Mouse (Mus musculus): ENCODE data around the gene Spata3.

Spata3 gene

GRCm38 (mm10) chr1:86032273-86032987 is 15.8 kb downstream of the Spata3 start:
- peak in 1 of 2 experiments; percentile 82 for DNase-seq (ENCODE audit: low spot score in 2 of 2)

GRCm38 (mm10) chr1:86038191-86038951 is 21.8 kb downstream of the Spata3 start:
- DNase-seq (ENCODE audit: low spot score in 2 of 2) = no peak

- DNase-seq (ENCODE audit: low spot score in 2 of 2) = no peak
Measured at GRCm38 (mm10) chr1:86040131-86040530, 23.5 kb downstream of the Spata3 start.

- no peak for DNase-seq (ENCODE audit: low spot score in 2 of 2)
Measured at GRCm38 (mm10) chr1:86040817-86041216, 24.2 kb downstream of the Spata3 start.

- DNase-seq (ENCODE audit: low spot score in 2 of 2) = no peak
Measured at GRCm38 (mm10) chr1:86045056-86045455, 28.4 kb downstream of the Spata3 start.

- DNase-seq (ENCODE audit: low spot score in 2 of 2) = no peak
Measured at GRCm38 (mm10) chr1:86045848-86046805, 29.5 kb downstream of the Spata3 start, which contains the start of gene 2810459M11Rik. Gene 2810459M11Rik (plus strand): TSS chr1:86045863.

- DNase-seq (ENCODE audit: low spot score in 2 of 2) = no peak
Measured at GRCm38 (mm10) chr1:86046833-86047563, 30.4 kb downstream of the Spata3 start.

GRCm38 (mm10) chr1:86048231-86048630 is 31.6 kb downstream of the Spata3 start:
- no peak for DNase-seq (ENCODE audit: low spot score in 2 of 2)

- DNase-seq (ENCODE audit: low spot score in 2 of 2) = no peak
Measured at GRCm38 (mm10) chr1:86048744-86049143, 32.1 kb downstream of the Spata3 start.

- DNase-seq (ENCODE audit: low spot score in 2 of 2) = peak; percentile 55 to 82
Measured at GRCm38 (mm10) chr1:86053198-86053921, 36.7 kb downstream of the Spata3 start.

- DNase-seq (ENCODE audit: low spot score in 2 of 2) = no peak
Measured at GRCm38 (mm10) chr1:86054943-86055342, 38.3 kb downstream of the Spata3 start.

- no peak for DNase-seq (ENCODE audit: low spot score in 2 of 2)
Measured at GRCm38 (mm10) chr1:86056284-86056683, 39.7 kb downstream of the Spata3 start.

- DNase-seq (ENCODE audit: low spot score in 2 of 2) = peak; percentile 91 to 95
Measured at GRCm38 (mm10) chr1:86058856-86059769, 42.5 kb downstream of the Spata3 start.

GRCm38 (mm10) chr1:86062523-86062922 is 45.9 kb downstream of the Spata3 start:
- DNase-seq (ENCODE audit: low spot score in 2 of 2) = no peak

GRCm38 (mm10) chr1:86064271-86064991 is 47.8 kb downstream of the Spata3 start, which contains the start of gene Psmd1:
Gene Psmd1 (plus strand): TSS chr1:86064387.
- DNase-seq (ENCODE audit: low spot score in 2 of 2) = peak; percentile 91 to 93

GRCm38 (mm10) chr1:86076565-86076964 is 59.9 kb downstream of the Spata3 start:
- DNase-seq (ENCODE audit: low spot score in 2 of 2) = no peak
